Mouse (Mus musculus): ENCODE measurements around the gene Actl11.
A peak's percentile ranks its signal among the peaks of the same experiment; 100 is the strongest.

Actl11 gene

GRCm38 (mm10) chr9:107928169-107928568 lies at the start of gene Actl11:
Actl11 (plus strand) TSS chr9:107928469.
- no peak for DNase-seq (ENCODE audit: low read depth, low spot score)

DNA sequence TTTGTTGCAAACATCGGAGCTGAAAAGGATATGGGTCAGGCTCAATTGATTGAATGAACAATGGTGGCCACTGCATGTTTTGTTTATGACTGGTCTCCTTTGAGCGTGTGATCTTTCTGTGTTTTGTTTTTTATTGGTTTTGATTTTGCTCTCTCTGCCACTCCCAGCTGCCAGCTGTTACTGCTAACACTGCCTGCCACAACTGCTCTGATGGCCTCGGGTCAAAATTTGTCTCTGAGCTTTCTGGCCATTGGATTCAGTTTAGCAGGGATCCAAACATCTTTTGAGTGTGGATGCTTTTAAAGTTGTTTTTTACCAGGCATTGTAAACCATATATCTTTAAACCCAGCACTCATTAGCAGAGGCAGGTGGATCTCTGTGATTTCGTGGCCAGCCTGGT lies 47.9 kb upstream of the Actl11 start:
- no peak for DNase-seq (ENCODE audit: low read depth, low spot score)

DNA sequence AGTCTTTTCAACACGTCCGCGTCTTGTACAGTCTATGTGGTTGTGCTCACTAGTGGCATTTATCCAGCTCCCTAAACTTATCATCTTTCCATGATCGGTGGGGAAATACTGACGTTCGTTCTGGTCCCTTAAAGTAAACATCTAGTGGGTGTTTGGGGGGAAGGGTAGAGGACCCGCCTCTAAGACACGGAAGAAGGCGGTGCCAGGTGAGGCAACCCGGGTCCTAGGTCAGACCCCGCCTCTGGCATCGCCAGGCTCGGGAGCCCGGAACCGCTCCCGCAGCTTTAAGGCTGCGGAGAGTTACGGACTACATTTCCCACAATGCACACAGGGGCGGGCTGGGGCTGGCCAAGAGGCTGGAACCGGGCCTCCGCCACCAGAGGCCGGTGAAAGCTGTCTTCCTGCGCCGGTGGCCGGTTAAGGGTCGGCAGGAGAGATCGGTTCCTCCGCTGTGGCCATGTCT lies 40.4 kb upstream of the Actl11 start, which contains the start of gene Mon1a:
Gene Mon1a, plus strand, starts transcription at position 348 of the 463 bp plus-strand sequence.
- DNase-seq (ENCODE audit: low read depth, low spot score): peak; percentile 87

DNA sequence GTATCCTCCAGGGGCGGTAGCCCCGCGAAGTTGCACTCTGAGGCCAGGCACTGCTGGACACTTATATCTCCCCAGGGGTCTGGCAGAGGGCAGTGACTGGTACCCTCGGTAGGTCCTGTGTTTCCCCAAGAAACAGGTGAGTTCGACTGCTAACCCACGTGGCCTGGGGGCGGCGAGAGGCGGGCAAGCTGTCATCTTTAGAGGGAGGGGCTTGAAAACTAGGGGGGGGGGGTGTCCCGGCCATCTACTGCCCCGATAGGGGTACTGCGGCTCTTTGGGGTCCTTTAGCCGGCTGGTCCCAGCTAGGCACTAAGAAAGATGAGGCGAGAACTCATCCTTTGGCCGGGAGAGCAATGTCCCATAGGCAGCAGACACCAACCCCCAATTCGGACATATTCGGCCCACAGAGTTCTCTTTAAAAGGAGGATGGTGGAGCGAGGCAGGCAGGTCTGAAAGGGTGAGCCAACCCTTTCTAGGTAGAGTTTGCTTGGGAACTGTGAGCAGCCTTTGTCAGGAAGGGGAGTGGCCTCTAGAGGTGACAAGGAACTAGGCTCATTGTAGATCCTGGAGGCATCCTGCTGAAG lies 39.9 kb upstream of the Actl11 start:
- no peak for DNase-seq (ENCODE audit: low read depth, low spot score)

DNA sequence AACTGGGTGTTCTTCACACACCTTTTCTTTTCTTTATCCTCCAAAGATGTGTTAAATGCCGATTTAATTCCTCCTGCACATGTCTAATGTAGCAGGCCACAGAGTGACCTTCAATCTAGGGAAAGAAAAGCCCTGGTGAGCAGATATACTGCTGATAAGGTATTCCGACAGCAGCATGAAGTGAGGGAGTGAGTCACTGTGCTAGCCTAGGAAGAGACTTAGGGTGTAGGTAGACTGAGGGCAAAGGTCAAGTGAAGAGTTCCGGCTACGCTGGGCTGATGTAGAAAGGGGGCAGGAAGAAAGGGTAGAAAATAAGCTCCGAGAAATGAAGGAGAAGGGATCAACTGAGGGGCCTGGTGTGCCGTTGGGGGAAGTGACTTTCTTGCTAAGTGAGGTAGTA lies 38.0 kb upstream of the Actl11 start:
- no peak for DNase-seq (ENCODE audit: low read depth, low spot score)

- no peak for DNase-seq (ENCODE audit: low read depth, low spot score)
These were observed 37.2 kb upstream of the Actl11 start for GRCm38 (mm10) chr9:107891023-107891422.

DNA sequence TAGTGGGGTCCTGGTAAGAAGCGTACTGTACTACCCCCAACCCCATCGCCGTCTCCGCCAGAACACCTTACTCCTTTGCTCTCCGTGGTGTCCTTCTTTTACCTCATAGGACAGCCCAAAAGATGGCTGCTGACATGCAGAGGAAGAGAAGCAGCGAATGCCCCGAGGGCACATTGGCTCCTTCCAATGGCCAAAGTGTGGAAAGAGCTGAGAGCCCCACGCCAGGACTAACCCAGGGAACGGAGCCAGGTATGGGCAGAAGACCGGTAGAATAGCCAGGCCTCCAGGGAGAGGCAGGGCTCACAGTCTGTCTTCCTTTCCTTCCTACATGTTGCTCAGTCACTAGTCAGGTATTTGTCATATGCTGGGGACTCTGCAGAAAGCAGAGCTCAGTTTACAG lies 29.7 kb upstream of the Actl11 start:
- DNase-seq (ENCODE audit: low read depth, low spot score): no peak

DNA sequence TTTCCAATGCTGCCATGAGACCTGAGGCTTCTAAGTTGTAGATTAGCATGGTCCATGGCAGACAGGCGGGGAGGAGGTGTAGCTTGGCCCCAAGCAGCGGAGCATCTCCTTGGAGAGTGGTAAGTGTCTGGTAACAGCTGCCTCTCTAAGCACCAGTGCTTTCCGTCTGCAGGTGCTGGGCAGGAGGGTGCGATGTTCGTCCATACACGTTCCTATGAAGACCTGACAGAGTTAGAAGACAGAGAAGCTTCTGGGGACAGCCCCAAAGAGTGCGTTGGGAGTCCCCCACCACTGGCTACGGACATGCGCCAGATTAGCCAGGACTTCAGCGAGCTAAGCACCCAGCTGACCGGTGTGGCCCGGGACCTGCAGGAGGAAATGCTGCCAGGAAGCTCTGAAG lies 28.4 kb upstream of the Actl11 start:
- DNase-seq (ENCODE audit: low read depth, low spot score): no peak

DNA sequence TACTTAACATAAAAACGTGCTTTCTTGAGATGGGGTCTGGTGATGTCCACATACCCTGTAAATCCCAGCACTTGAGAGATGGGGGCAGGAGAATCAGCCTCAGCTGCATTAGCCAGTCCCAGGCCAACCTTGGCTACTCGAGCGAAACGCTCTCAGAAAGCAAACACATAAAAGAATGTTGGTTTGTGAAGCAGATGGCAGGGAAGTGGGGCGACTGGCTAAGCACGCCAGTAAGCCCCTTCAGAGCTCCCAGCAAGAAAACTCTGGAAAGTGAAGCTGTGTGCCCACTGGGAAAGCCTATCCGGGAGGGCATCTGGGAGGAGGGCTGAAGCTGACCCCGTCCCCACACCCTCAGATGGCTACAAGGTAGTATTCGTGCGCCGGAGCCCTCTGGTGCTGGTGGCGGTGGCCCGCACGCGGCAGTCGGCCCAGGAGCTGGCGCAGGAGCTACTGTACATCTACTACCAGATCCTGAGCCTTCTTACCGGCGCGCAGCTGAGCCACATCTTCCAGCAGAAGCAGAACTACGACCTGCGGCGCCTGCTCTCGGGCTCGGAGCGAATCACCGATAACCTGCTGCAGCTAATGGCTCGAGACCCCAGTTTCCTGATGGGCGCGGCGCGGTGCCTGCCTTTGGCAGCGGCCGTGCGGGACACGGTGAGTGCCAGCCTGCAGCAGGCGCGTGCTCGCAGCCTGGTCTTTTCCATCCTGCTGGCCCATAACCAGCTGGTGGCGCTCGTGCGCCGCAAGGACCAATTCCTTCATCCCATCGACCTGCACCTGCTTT lies 27.2 kb upstream of the Actl11 start:
- DNase-seq (ENCODE audit: low read depth, low spot score): peak; percentile 61

- no peak for DNase-seq (ENCODE audit: low read depth, low spot score)
These were observed 26.7 kb upstream of the Actl11 start for GRCm38 (mm10) chr9:107901627-107901914.

GRCm38 (mm10) chr9:107904726-107905125 lies 23.5 kb upstream of the Actl11 start:
- peak; percentile 63 for DNase-seq (ENCODE audit: low read depth, low spot score)

- no peak for DNase-seq (ENCODE audit: low read depth, low spot score)
These were observed 21.9 kb upstream of the Actl11 start, which contains the start of gene Mst1r for GRCm38 (mm10) chr9:107906252-107906966. Mst1r (plus strand) TSS chr9:107906873.

- DNase-seq (ENCODE audit: low read depth, low spot score): no peak
These were observed 21.1 kb upstream of the Actl11 start for GRCm38 (mm10) chr9:107906967-107907800.

- no peak for DNase-seq (ENCODE audit: low read depth, low spot score)
These were observed 20.5 kb upstream of the Actl11 start for GRCm38 (mm10) chr9:107907801-107908120.

DNA sequence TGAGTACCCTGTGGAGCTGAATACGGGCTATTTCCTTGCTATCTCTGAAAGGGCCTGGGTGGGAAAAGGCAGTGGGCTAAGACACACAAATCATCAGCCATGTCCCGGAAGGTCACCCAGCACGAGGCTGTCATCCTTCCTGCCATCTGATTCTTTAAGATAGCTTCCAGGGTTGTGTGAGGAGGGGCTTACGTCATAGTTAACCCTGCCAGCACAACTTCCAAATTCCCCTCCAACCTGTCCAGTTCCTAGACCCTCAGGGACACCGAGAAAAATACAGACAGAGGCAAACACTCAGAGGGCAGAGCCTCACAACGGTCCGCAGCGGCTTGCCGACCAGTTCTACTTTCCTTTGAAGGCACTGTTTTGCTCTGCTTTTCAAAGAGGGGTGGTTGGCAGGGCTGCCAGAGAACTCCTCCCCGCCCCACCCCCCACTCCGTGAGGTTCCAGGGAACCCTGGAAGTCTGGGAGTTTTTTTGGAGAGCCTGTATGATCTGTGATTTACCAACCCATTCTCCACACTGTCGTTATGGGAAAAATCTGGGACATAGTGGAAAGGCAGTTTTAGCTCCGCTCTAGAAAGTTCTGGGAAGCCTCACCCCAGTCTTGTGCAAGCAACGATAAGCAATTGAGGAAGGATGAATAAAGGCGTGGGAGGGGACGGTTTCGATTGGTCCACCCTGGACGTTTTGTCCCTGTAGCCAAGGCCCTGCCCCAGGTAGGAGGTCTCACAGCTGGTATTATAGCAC lies 19.7 kb upstream of the Actl11 start:
- no peak for DNase-seq (ENCODE audit: low read depth, low spot score)

- DNase-seq (ENCODE audit: low read depth, low spot score): no peak
These were observed 18.1 kb upstream of the Actl11 start for GRCm38 (mm10) chr9:107910025-107910769.

DNA sequence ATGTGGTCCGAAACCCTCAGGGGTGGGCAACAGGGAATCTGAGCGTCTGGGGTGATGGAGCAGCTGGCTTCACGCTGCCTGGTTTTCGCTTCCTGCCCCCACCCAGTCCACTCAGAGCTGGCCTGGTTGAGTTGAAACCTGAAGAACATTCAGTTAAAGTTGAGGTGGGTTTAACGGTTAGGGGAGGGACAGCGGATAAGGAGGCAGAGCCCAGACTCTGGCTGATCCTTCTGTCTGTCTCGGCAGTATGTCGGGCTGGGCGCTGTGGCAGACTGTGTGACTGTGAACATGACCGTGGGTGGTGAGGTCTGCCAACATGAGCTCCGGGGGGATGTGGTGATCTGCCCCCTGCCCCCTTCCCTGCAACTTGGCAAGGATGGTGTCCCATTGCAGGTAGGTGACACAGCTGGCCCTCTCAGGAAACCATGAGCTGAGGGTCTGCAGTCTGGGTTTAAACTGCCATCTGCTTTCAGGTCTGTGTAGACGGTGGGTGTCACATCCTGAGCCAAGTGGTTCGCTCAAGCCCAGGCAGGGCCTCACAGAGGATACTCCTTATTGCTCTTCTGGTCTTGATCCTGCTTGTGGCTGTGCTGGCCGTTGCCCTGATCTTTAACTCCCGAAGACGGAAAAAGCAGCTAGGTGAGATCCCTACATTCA lies 13.4 kb upstream of the Actl11 start:
- DNase-seq (ENCODE audit: low read depth, low spot score): no peak

GRCm38 (mm10) chr9:107917895-107918608 lies 10.2 kb upstream of the Actl11 start:
- DNase-seq (ENCODE audit: low read depth, low spot score): no peak

GRCm38 (mm10) chr9:107918884-107919283 lies 9.4 kb upstream of the Actl11 start:
- no peak for DNase-seq (ENCODE audit: low read depth, low spot score)

Data from telencephalon, adult 2 months (tissue).